Mouse (Mus musculus) ES-E14 (cell line): Measurements from ENCODE around the gene Fbn1.

Experiments used
- CHD2 ChIP-seq: IDR thresholded peaks from 2 replicates; pipeline ENCODE4 v1.6.1; 2014; ENCODE audit warnings: mild to moderate bottlenecking, low read depth, low read length, inconsistent platforms
- HCFC1 ChIP-seq: IDR thresholded peaks from 2 replicates; pipeline ENCODE4 v1.6.1; 2012; ENCODE audit warnings: low read length, inconsistent platforms, borderline replicate concordance; ENCODE audit not compliant: insufficient read depth
- MAFK ChIP-seq: IDR thresholded peaks from 2 replicates; pipeline ENCODE4 v1.6.1; 2014; ENCODE audit warnings: mild to moderate bottlenecking, low read depth, low read length, inconsistent platforms; ENCODE audit not compliant: insufficient read depth
- ZC3H11A ChIP-seq: IDR thresholded peaks from 2 replicates; pipeline ENCODE4 v1.6.1; 2012; ENCODE audit warnings: low read depth, mild to moderate bottlenecking, inconsistent platforms, low read length, borderline replicate concordance
- ZNF384 ChIP-seq: IDR thresholded peaks from 2 replicates; pipeline ENCODE4 v1.6.1; 2012; ENCODE audit warnings: low read depth, low read length, inconsistent platforms

- no peak for TF ChIP-seq HCFC1
- TF ChIP-seq CHD2, result no peak
- no peak for TF ChIP-seq ZC3H11A
- TF ChIP-seq MAFK, result no peak
- no peak for TF ChIP-seq ZNF384
These were observed 32.8 kb upstream of the Fbn1 start for GRCm38 (mm10) chr2:125540579-125540978.
